Mouse (Mus musculus) intestine, postnatal 0 days (tissue): ENCODE results near the gene Olfr1322. TPM values are rescaled to one million over a fixed set of nuclear protein-coding genes. Genes with fewer than 3 reads are reported as not detected.

Experiments
- ATAC-seq: fragments of 200-750 bp; cut with Nextera tagmentation; 2 replicates; pipeline ENCODE4 v1.8.0; 2017; ENCODE audit warnings: mild to moderate bottlenecking, moderate TSS enrichment, moderate library complexity
- H3K27ac ChIP-seq: fragments of 300-500 bp; sonication (generic); 2 replicates; pipeline ENCODE4 v1.5.1; 2014; ENCODE audit warnings: mild to moderate bottlenecking, low read depth, low read length, moderate library complexity
- H3K27me3 ChIP-seq: fragments of 300-500 bp; sonication (generic); replicated peaks from 2 replicates; pipeline ENCODE4 v1.6.1; 2014; ENCODE audit warnings: low read length, mixed read lengths; ENCODE audit not compliant: control insufficient read depth, insufficient read depth
- H3K36me3 ChIP-seq: fragments of 300-500 bp; sonication (generic); 2 replicates; pipeline ENCODE4 v1.6.1; 2014; ENCODE audit warnings: mild to moderate bottlenecking, moderate library complexity; ENCODE audit not compliant: control insufficient read depth, insufficient read depth
- H3K4me1 ChIP-seq: fragments of 300-500 bp; sonication (generic); replicated peaks from 2 replicates; pipeline ENCODE4 v1.6.1; 2014; ENCODE audit warnings: antibody characterized with exemption, low read length, mixed read lengths; ENCODE audit not compliant: control insufficient read depth, insufficient read depth
- H3K4me2 ChIP-seq: fragments of 300-500 bp; sonication (generic); replicated peaks from 2 replicates; pipeline ENCODE4 v1.6.1; 2014; ENCODE audit warnings: low read depth, mild to moderate bottlenecking, moderate library complexity
- H3K4me3 ChIP-seq: fragments of 300-500 bp; sonication (generic); 2 replicates; pipeline ENCODE4 v1.5.1; 2014; ENCODE audit warnings: low read depth, low read length
- H3K9ac ChIP-seq: fragments of 300-500 bp; sonication (generic); 2 replicates; pipeline ENCODE4 v1.6.1; 2014; ENCODE audit warnings: mild to moderate bottlenecking, low read depth, low read length
- H3K9me3 ChIP-seq: fragments of 300-500 bp; sonication (generic); 2 replicates; pipeline ENCODE4 v1.6.1; 2016; ENCODE audit warnings: mixed run types; ENCODE audit not compliant: control insufficient read depth
- CTCF ChIP-seq: sonication (generic); IDR thresholded peaks from 2 replicates; pipeline ENCODE4 v1.5.1; 2016; ENCODE audit warnings: low read depth, mild to moderate bottlenecking, control low read depth, antibody characterized with exemption, moderate library complexity
- WGBS: fragments of 180-500 bp; shearing (Covaris S2); extraction: QIAGEN DNeasy Blood & Tissue Kit; methylation state at CpG from one replicate; pipeline ENCODE4 v1.1.7; 2014; 5-methylcytosine and 5-hydroxymethylcytosine counted together
- polyA plus RNA-seq: library from polyadenylated mRNA; unstranded; fragments of >200 nt; fragmentation: Nextera tagmentation; extraction: Ambion mirVana; gene quantifications from 2 replicates; pipeline ENCODE4 v1.2.1, GENCODE M21; 2015

Gene Olfr1322
- polyA plus RNA-seq: not detected in 2 replicates

DNA sequence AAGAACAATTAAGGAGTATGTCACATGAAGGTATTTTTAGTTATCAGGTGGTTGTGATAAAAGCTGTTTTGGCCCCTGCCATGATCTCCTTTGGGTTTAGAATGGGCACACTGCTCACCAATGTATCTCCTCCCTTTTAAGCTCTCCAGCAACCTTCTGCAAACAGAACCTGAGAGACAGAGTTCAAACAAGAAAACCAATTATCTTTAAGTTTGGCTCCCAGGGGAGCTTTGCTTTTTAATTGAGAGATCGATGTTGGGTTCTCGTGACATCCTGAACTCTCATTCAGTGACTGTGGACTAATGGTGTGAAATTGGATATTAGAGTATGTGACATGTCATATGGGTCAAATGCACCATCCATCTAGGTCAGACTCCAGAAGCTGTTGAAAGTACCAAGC is at the start of gene Olfr1322:
Olfr1322 (minus strand) TSS at position 101 of the 400 bp plus-strand sequence.
- no peaks in the 10 kb centered on the region for H3K36me3 ChIP-seq
- no peaks in the 10 kb centered on the region for H3K9me3 ChIP-seq
- no peak within 1 kb of the TSS for H3K27ac ChIP-seq
- no peak within 1 kb of the TSS for H3K4me2 ChIP-seq
- WGBS: 85% methylated on average over 2 of the region's 2 CpGs
- H3K4me1 ChIP-seq: no peaks in the 10 kb centered on the region
- no peak within 1 kb of the TSS for H3K4me3 ChIP-seq
- H3K27me3 ChIP-seq: no peaks in the 10 kb centered on the region
- no peak for ATAC-seq
- H3K9ac ChIP-seq: no peak within 1 kb of the TSS
- no peak for TF ChIP-seq CTCF

DNA sequence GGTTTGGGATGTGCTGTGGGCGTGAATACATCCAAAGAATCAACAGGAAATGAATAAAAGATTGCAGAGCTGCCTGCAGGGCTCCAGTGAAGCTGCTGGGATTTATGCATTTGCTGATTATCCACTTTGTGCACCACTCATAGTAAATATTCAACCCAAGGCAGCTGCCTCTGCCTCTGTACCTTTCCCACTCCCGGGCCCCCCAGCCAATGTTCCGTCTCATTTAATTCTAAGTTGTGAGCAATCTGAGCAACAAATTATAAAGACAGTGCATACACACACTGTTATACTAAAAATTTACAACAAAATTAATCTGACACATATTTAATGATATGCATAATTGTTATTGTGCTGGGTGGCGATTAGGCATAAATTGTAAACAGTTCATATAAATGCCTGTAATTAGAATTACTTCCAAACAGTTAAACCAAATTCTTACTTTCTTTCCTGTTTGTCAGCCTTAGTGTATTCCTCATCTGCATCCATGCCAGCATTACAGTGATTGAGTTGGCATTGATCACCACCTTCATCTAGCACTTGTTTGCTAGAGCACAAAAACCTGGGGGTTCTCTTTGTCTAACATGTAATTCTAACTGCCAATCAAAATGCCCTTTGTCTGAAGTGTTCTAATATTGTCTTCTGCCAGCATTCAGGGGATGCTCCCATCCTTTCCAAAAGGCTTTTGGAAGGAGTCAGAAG is 13.5 kb downstream of the Olfr1322 start:
- ATAC-seq: no peak
- 71% methylated on average over 4 of the region's 4 CpGs for WGBS
- no peaks in the 10 kb centered on the region for H3K4me1 ChIP-seq
- no peak for TF ChIP-seq CTCF
- no peak overlapping the region for H3K27ac ChIP-seq
- no peak overlapping the region for H3K9ac ChIP-seq
- no peaks in the 10 kb centered on the region for H3K9me3 ChIP-seq
- H3K36me3 ChIP-seq: no peaks in the 10 kb centered on the region
- no peak overlapping the region for H3K4me2 ChIP-seq
- no peak overlapping the region for H3K4me3 ChIP-seq
- no peaks in the 10 kb centered on the region for H3K27me3 ChIP-seq

Other genes starting within 250 kb of the Olfr1322 start
- gene Olfr1320, start 219.2 kb downstream of the Olfr1322 start, polyA plus RNA-seq: not detected in 2 replicates
- not detected in 2 replicates for gene Olfr1321, start 156.4 kb downstream of the Olfr1322 start, polyA plus RNA-seq
- gene Igsf1, start 93.7 kb downstream of the Olfr1322 start, polyA plus RNA-seq: 0.09 and 0.25 TPM in 2 replicates
- gene Olfr1323, start 127.9 kb upstream of the Olfr1322 start, polyA plus RNA-seq: not detected in 2 replicates